Mouse (Mus musculus) embryonic facial prominence, embryonic 15.5 days (tissue): ENCODE results near the gene Larp4b. TPM values are rescaled to one million over a fixed set of nuclear protein-coding genes. Genes with fewer than 3 reads are reported as not detected.

Experiments used
- ATAC-seq: fragments of 200-750 bp; cut with Nextera tagmentation; 2 replicates; pipeline ENCODE4 v1.8.0; 2017; ENCODE audit warnings: low read depth, moderate TSS enrichment; ENCODE audit not compliant: insufficient number of reproducible peaks, low FRiP score, low TSS enrichment
- H3K27ac ChIP-seq: fragments of 300-500 bp; sonication (generic); replicated peaks from 2 replicates; pipeline ENCODE4 v1.5.1; 2015; ENCODE audit warnings: mild to moderate bottlenecking, inconsistent platforms
- H3K27me3 ChIP-seq: fragments of 300-500 bp; sonication (generic); 2 replicates; pipeline ENCODE4 v1.6.1; 2015; ENCODE audit warnings: inconsistent platforms
- H3K36me3 ChIP-seq: fragments of 300-500 bp; sonication (generic); 2 replicates; pipeline ENCODE4 v1.6.1; 2015; ENCODE audit warnings: mild to moderate bottlenecking, inconsistent platforms
- H3K4me1 ChIP-seq: fragments of 300-500 bp; sonication (generic); 2 replicates; pipeline ENCODE4 v1.6.1; 2015; ENCODE audit warnings: inconsistent platforms
- H3K4me2 ChIP-seq: fragments of 300-500 bp; sonication (generic); replicated peaks from 2 replicates; pipeline ENCODE4 v1.6.1; 2015; ENCODE audit warnings: mild to moderate bottlenecking, inconsistent platforms
- H3K4me3 ChIP-seq: fragments of 300-500 bp; sonication (generic); replicated peaks from 2 replicates; pipeline ENCODE4 v1.5.1; 2015; ENCODE audit warnings: mild to moderate bottlenecking, inconsistent platforms
- H3K9ac ChIP-seq: fragments of 300-500 bp; sonication (generic); 2 replicates; pipeline ENCODE4 v1.6.1; 2015; ENCODE audit warnings: inconsistent platforms
- H3K9me3 ChIP-seq: fragments of 300-500 bp; sonication (generic); replicated peaks from 2 replicates; pipeline ENCODE4 v1.6.1; 2016; ENCODE audit warnings: inconsistent platforms
- WGBS: fragments of 180-500 bp; shearing (Covaris S2); methylation state at CpG from one replicate; pipeline ENCODE4 v1.1.7; 2015; 5-methylcytosine and 5-hydroxymethylcytosine counted together
- polyA plus RNA-seq: library from polyadenylated mRNA; unstranded; fragments of >200 nt; fragmentation: Nextera tagmentation; extraction: Ambion mirVana; gene quantifications from 2 replicates; pipeline ENCODE4 v1.2.1, GENCODE M21; 2015

The Larp4b gene
- polyA plus RNA-seq, 1 experiment from 2014 or later = 33.2 TPM

DNA sequence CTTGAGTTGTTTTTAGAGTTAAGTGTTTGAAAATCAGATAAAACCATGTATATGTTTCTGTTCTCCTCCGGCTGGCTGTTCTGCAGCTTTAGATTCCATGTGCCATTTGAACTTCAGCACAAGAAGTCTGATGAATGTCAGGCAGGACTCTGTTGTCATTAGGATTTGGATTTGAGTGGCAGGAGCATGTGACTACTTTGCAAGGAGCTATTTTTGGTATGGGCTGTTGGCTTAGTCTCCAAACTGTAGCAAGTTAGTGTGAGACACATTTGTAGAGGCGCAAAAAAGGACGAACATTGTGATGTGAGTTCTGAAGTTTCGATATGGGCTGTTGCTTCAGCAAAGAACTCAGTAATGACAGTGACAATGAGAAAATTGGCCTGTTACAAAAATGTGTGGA, 34.0 kb downstream of the Larp4b start:
- Histone ChIP-seq H3K9ac (no peak overlapping the region), H3K4me2 (no peak overlapping the region), H3K9me3 (no peaks in the 10 kb centered on the region), H3K27ac (no peak overlapping the region), H3K36me3 (peaks cover 45% of the 10 kb centered on the region), H3K27me3 (no peaks in the 10 kb centered on the region), H3K4me3 (no peak overlapping the region), H3K4me1 (no peaks in the 10 kb centered on the region)
- 79% methylated on average over 4 of the region's 4 CpGs for WGBS
- ATAC-seq = no peak

DNA sequence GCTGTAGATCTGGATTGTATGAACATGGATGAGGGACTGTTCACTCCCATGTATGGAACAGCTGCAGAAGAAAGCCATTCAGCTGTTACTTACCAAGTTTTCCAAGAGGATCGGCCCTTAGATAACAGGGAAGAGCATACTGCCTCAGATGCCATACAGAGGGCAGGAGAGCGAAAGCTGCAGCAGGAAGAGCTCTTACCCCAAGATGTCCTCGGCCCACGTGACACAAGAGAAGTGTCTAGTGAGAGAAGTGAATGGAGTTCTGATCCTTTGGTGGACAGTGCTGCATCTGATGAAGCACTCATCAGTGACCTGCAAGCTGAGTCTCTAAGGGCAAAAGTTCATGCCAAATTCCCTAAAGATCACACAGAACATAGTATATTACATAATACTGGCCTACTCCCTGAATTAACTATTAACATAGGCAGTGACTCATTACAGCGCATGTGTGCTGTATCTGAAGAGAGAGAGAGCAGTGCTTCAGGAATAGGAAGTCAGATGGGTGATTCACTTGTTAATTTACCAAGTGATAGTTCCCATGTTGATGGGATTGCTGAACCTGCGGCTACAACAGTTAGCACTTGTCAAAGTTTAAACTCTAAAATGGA, 35.1 kb downstream of the Larp4b start:
- no peak overlapping the region for H3K9ac ChIP-seq
- H3K27ac ChIP-seq = no peak overlapping the region
- H3K4me1 ChIP-seq = no peaks in the 10 kb centered on the region
- H3K4me2 ChIP-seq = no peak overlapping the region
- H3K9me3 ChIP-seq = no peaks in the 10 kb centered on the region
- no peaks in the 10 kb centered on the region for H3K27me3 ChIP-seq
- no peak; the same call in 1 of the 2 replicates for ATAC-seq
- no peak overlapping the region for H3K4me3 ChIP-seq
- WGBS = 91% methylated on average over 6 of the region's 6 CpGs
- H3K36me3 ChIP-seq = peaks cover 45% of the 10 kb centered on the region

DNA sequence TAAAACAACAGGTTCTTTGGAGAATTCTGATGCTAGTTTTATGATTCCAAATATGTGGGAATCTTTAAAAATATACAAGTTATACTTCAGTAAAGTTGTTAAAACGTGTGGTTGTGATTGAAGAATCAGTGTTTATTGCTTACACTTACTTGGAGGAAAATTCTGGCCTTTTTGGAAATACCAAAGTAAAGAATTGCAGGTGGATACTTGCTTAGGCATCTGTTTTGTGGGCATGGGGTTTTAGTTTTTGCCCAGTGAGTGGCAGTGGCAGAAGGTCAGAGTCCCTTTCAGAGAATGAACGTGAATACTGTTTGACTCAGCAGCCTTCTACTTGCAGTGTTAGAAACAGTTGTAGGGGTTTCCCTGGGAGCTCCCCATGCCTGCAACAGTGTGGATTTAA, 40.7 kb downstream of the Larp4b start:
- H3K9ac ChIP-seq = no peak overlapping the region
- no peaks in the 10 kb centered on the region for H3K9me3 ChIP-seq
- WGBS = 75% methylated on average over 2 of the region's 2 CpGs
- no peak overlapping the region for H3K4me3 ChIP-seq
- no peaks in the 10 kb centered on the region for H3K27me3 ChIP-seq
- no peak for ATAC-seq
- peaks cover 36% of the 10 kb centered on the region for H3K36me3 ChIP-seq
- no peak overlapping the region for H3K27ac ChIP-seq
- H3K4me1 ChIP-seq = no peaks in the 10 kb centered on the region
- no peak overlapping the region for H3K4me2 ChIP-seq

DNA sequence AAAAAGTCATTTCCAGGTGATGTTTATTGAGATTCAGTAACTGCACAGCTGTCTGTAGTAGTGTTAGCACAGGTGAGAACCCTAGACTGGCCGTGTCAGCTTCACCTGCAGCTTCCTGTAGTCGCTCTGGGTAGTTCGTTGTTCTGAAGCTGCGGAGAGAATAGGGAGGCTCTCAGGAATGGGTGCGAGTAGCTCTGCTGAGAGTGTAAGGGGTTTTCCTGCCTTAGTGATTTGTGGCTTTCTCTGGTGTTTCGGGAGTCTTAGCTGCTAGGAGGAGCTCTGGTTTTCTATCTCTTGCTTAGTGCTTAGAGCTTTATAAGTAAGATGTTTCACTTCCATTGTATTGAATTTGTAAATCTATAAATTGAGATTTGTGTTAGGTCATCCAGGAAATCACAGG, 42.4 kb downstream of the Larp4b start:
- 89% methylated on average over 6 of the region's 6 CpGs for WGBS
- peaks cover 46% of the 10 kb centered on the region for H3K36me3 ChIP-seq

DNA sequence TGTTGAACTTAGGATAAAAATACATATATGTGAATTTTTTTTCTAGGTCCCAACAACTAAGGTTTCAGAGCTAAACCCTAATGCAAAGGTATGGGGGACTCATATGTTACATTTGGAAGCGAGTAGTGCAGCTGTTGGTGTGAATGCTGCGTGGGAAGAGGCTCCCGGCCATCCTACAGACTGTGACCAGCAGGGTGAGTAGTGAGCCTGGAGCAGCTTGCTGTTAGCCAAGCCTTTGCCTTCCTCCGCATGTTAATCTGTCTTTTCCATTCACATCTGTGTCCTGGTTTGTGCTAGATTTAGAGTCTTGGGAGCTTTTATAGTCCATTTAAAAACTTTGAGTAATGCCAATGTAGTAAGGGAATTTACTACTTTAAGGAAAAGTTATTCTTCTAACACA, 43.1 kb downstream of the Larp4b start:
- WGBS = 67% methylated on average over 4 of the region's 4 CpGs
- ATAC-seq = no peak
- no peaks in the 10 kb centered on the region for H3K27me3 ChIP-seq

More for the DNA sequence above, 42.4 kb downstream of the Larp4b start:
- Histone ChIP-seq H3K27ac (no peak overlapping the region), H3K4me1 (no peaks in the 10 kb centered on the region), H3K9me3 (no peaks in the 10 kb centered on the region), H3K4me2 (no peak overlapping the region), H3K4me3 (no peak overlapping the region), H3K27me3 (no peaks in the 10 kb centered on the region), H3K9ac (no peak overlapping the region)
- ATAC-seq = no peak

DNA sequence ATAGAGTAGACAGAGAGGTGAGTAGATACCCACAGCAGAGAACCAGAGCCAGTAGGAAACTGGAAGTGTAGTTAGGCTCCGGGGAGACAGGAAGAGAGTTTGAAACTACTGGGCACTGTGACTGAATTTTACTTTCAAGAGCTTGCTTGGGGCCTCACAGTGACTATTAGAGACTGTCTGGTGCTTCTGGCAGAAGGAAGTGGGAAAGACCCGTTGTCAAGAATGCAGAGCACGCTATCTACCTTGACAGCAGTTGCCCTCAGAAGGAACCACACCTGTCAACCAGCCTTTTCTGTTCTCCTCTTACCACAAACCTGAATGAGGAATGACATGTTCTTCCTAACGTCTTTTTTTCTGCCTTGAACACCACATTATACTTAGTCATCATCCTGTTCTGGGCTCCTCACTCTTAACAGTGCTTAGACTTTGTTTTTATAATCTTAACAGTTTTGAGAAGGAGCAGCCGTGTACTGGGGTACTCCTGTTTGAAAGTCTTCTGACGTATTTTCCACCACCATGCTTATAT, 45.8 kb downstream of the Larp4b start:
- Histone ChIP-seq H3K27ac (no peak overlapping the region), H3K27me3 (no peaks in the 10 kb centered on the region), H3K4me1 (no peaks in the 10 kb centered on the region), H3K36me3 (peaks cover 75% of the 10 kb centered on the region), H3K4me2 (no peak overlapping the region), H3K9ac (no peak overlapping the region), H3K4me3 (no peak overlapping the region), H3K9me3 (no peaks in the 10 kb centered on the region)
- ATAC-seq = no peak
- 84% methylated on average over 6 of the region's 6 CpGs for WGBS

More for the DNA sequence above, 43.1 kb downstream of the Larp4b start:
- Histone ChIP-seq H3K36me3 (peaks cover 52% of the 10 kb centered on the region), H3K27ac (no peak overlapping the region), H3K4me2 (no peak overlapping the region), H3K9ac (no peak overlapping the region), H3K4me1 (no peaks in the 10 kb centered on the region), H3K9me3 (no peaks in the 10 kb centered on the region), H3K4me3 (no peak overlapping the region)

DNA sequence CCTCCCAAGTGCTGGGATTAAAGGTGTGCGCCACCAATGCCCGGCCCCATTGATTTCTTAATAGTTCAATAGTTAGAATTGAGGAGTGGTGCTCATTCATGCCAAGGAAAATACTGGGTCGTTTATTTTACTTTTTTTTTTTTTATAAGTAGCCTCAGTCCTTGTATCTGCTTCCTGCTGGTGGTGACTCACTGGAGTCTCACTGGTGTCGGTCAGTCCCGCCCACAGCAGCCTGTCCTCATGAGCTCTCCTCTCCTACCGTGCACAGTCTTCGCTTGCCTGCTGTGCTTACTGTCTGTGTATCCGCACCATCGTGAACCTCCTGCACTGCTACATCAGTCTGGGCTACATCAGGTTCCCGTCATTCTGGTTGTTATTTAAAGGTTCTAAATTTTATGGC, 46.5 kb downstream of the Larp4b start:
- peaks cover 80% of the 10 kb centered on the region for H3K36me3 ChIP-seq
- 85% methylated on average over 10 of the region's 10 CpGs for WGBS
- H3K4me2 ChIP-seq = no peak overlapping the region
- H3K4me1 ChIP-seq = no peaks in the 10 kb centered on the region
- H3K9ac ChIP-seq = no peak overlapping the region
- H3K9me3 ChIP-seq = no peaks in the 10 kb centered on the region
- H3K27ac ChIP-seq = no peak overlapping the region
- no peaks in the 10 kb centered on the region for H3K27me3 ChIP-seq
- ATAC-seq = no peak
- no peak overlapping the region for H3K4me3 ChIP-seq

DNA sequence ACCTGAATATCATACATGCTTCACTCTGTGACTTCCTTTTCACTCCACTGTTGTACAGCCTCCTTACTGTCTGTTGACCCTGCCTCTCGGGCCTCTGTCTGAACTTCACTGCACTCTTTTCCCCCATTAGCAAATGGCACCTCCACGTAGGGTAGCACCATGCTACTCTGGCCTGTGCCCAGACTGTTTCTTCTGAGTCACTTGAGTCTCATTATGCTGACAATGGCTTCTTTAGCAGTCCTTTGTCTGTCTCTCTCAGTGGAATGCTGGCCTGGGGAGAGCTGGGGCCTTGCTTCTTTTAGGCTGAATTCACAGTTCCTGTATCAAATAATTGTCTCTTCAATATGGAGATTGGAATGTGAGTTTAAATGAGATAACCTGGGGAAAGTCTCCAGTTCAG, 48.7 kb downstream of the Larp4b start:
- Histone ChIP-seq H3K27me3 (no peaks in the 10 kb centered on the region), H3K36me3 (peaks cover 82% of the 10 kb centered on the region), H3K4me2 (no peak overlapping the region), H3K4me3 (no peak overlapping the region), H3K9ac (no peak overlapping the region), H3K27ac (no peak overlapping the region), H3K4me1 (no peaks in the 10 kb centered on the region), H3K9me3 (no peaks in the 10 kb centered on the region)
- ATAC-seq = no peak
- WGBS = 64% methylated on average over 2 of the region's 2 CpGs

DNA sequence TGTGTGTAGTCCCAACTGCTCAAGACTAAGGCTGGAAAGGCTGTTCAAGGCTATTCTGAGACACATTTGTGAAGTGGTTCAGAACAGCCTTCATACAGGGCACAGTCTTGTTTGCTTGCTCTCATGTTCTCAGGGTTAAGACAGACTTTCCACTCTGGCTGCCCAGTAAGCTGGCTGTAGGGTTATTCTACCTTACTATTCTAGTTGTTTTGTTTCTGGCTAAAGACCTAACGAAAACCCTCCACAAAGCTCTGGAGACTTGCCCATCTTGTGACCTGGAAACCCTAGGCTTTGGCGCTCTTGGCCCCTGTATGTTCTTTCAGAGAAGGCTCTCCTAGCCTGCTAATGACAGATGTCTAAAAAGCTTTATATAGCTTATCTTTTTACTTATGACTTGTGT, 55.1 kb downstream of the Larp4b start:
- Histone ChIP-seq H3K36me3 (peaks cover 59% of the 10 kb centered on the region), H3K9ac (no peak overlapping the region), H3K4me1 (no peaks in the 10 kb centered on the region), H3K27me3 (no peaks in the 10 kb centered on the region), H3K4me3 (no peak overlapping the region), H3K9me3 (no peaks in the 10 kb centered on the region), H3K4me2 (no peak overlapping the region), H3K27ac (no peak overlapping the region)
- WGBS = 97% methylated on average over 2 of the region's 2 CpGs
- ATAC-seq = no peak

DNA sequence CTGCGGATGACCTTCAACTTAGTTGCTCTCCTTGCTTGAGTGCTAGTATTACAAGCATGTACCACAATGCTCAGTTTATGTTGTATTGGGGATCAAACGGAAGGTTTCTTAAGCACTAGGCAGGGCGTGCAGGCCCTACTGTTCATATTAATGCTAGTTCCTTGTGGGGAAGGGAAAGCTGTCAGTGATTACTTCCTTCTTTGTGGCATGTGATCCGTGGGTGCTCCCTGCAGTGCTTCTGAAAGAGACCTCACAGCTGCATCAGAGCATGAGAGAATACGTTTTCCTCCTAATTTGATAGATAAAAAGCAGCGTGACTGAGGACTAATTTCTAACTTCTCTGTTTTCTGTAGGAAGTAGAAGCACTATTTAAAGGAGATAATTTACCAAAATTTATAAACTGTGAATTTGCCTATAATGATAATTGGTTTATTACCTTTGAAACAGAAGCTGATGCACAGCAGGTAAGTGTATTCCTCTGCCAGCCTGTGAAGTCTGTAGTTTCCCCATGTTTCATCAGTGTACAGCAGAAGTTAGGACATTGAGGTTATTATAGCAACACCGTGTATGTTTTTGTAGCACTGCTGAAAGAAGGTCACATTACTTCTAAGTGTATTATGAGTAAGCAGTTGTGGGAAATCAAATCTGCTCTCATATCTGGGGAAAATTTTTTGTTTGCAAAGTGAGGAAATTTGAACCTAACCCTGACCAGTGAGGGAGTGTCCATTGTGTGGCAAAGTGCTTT, 56.0 kb downstream of the Larp4b start:
- Histone ChIP-seq H3K9me3 (no peaks in the 10 kb centered on the region), H3K4me2 (no peak overlapping the region), H3K36me3 (peaks cover 58% of the 10 kb centered on the region), H3K4me3 (no peak overlapping the region), H3K9ac (no peak overlapping the region), H3K27ac (no peak overlapping the region), H3K27me3 (no peaks in the 10 kb centered on the region), H3K4me1 (no peaks in the 10 kb centered on the region)
- no peak for ATAC-seq
- 61% methylated on average over 7 of the region's 7 CpGs for WGBS

DNA sequence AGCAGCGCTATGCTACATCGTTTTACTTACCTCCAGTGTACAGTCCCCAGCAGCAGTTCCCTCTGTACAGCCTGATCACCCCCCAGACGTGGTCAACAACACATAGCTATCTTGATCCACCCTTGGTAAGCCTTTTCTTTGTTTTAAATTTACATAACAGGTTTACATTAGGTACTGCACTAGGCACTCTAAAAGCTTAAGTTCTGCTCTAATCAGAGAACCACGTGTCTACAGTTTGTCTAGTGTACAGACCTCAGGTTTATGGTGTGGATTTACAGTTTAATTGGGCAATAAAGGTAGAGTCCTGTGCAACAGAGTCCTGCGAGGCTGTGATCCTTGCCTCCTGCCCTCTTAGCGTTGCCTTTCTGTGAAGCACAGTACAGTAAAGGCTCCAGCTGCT, 57.4 kb downstream of the Larp4b start:
- no peak overlapping the region for H3K4me3 ChIP-seq
- H3K27me3 ChIP-seq = no peaks in the 10 kb centered on the region
- no peak overlapping the region for H3K9ac ChIP-seq
- ATAC-seq = no peak
- peaks cover 58% of the 10 kb centered on the region for H3K36me3 ChIP-seq
- no peak overlapping the region for H3K4me2 ChIP-seq
- 87% methylated on average over 6 of the region's 6 CpGs for WGBS
- H3K27ac ChIP-seq = no peak overlapping the region
- H3K9me3 ChIP-seq = no peaks in the 10 kb centered on the region
- H3K4me1 ChIP-seq = no peaks in the 10 kb centered on the region

DNA sequence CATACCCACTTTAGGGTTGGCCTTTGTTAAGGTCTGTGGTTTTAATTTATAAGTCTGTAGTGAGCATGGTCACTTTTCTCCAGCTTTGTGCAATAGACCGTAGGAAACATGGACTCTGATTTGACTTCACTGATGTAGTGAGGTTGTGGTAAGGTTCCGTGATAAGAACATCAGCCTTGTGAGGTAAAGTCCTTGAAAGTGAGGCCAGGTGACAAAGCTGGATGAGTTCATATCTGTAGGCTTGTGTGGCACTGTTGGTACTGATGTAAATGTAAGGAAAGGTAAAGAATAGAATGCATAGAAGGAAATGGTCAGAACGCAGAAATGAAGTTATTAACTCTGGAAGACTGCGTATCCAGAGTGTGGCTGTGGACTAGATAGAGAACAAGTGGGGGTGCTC, 57.9 kb downstream of the Larp4b start:
- peaks cover 60% of the 10 kb centered on the region for H3K36me3 ChIP-seq
- no peak for ATAC-seq
- no peak overlapping the region for H3K9ac ChIP-seq
- H3K27me3 ChIP-seq = no peaks in the 10 kb centered on the region
- WGBS = 97% methylated on average over 4 of the region's 4 CpGs
- H3K4me2 ChIP-seq = no peak overlapping the region
- no peaks in the 10 kb centered on the region for H3K9me3 ChIP-seq
- H3K4me1 ChIP-seq = no peaks in the 10 kb centered on the region
- no peak overlapping the region for H3K4me3 ChIP-seq
- H3K27ac ChIP-seq = no peak overlapping the region
